Mouse (Mus musculus) ES-E14 (cell line): ENCODE results near the gene Dr1.

ENCODE experiments used
- CHD2 ChIP-seq: IDR thresholded peaks from 2 replicates; pipeline ENCODE4 v1.6.1; 2014; ENCODE audit warnings: mild to moderate bottlenecking, low read depth, low read length, inconsistent platforms
- ZC3H11A ChIP-seq: IDR thresholded peaks from 2 replicates; pipeline ENCODE4 v1.6.1; 2012; ENCODE audit warnings: low read depth, mild to moderate bottlenecking, inconsistent platforms, low read length, borderline replicate concordance
- ZNF384 ChIP-seq: IDR thresholded peaks from 2 replicates; pipeline ENCODE4 v1.6.1; 2012; ENCODE audit warnings: low read depth, low read length, inconsistent platforms

DNA sequence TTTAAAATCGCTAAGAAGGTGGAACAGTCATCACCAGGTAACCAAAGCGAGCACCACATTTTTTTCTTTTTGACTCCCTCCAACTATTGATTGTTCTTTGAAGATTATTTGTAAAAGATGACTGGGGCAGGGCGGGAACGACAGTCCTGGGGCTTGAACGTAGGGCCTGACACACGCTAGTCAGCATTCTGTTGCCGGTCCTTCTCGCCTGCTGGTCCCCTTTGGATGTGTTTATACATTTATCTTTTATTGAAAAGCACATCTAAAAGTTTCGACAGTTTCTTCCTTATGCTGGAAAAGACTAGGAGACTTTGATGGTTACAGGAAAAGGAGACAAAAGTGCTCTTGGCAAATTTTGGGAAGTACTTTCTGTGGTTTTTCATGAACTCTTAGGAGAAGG lies 1.7 kb downstream of the Dr1 start:
- TF ChIP-seq ZC3H11A: no peak
- TF ChIP-seq ZNF384: no peak
- TF ChIP-seq CHD2: no peak
